Mouse (Mus musculus) gastrocnemius, postnatal 14 days (tissue): ENCODE data around the gene Senp5. TPM values are rescaled to one million over a fixed set of nuclear protein-coding genes. Genes with fewer than 3 reads are reported as not detected.
"Not testable (repeated sequence)": the region's sequence is repeated elsewhere in the genome, so short reads cannot be mapped to it uniquely, and the experiment has no call there.

ENCODE experiments used
- DNase-seq: peaks from one replicate; pipeline ENCODE4 v3.0.0; 2021; ENCODE audit warnings: mixed read lengths
- intact Hi-C: fragments of 180-260 bp; cut with DNase I; formaldehyde crosslinking; loops from one replicate; pipeline ENCODE4 v1.15.1; 2025; ENCODE audit warnings: low total_unique reads
- long read RNA-seq, 2 experiments: library from polyadenylated mRNA; stranded (forward); transcript quantifications; one replicate each; pipeline ENCODE4 v2.0.0; 2021
- total RNA-seq, 2 experiments: library from RNA; stranded (reverse); gene quantifications; 2 replicates each; pipeline ENCODE4 v1.2.3; 2021

The Senp5 gene
- 10 to 100 TPM; 11.0 to 11.3 TPM for total RNA-seq
- long read RNA-seq, experiment 1, partial matches to known transcripts, result 0 of 6 reads
- long read RNA-seq, experiment 1, other reads (novel, unspliced or antisense), result 6 of 6 reads
- long read RNA-seq, experiment 2, partial matches to known transcripts, result 1 of 1 reads
- long read RNA-seq, experiment 2, other reads (novel, unspliced or antisense), result 0 of 1 reads

GRCm38 (mm10) chr16:32002509-32003477 is at the start of gene Senp5:
Gene Senp5 (minus strand): TSS chr16:32003287.
- intact Hi-C loops, result no loop called here
- DNase-seq, result peak; percentile 92

- intact Hi-C loops, result no loop called here
- no peak for DNase-seq
Observed at GRCm38 (mm10) chr16:32042367-32042766, 39.3 kb upstream of the Senp5 start.

DNA sequence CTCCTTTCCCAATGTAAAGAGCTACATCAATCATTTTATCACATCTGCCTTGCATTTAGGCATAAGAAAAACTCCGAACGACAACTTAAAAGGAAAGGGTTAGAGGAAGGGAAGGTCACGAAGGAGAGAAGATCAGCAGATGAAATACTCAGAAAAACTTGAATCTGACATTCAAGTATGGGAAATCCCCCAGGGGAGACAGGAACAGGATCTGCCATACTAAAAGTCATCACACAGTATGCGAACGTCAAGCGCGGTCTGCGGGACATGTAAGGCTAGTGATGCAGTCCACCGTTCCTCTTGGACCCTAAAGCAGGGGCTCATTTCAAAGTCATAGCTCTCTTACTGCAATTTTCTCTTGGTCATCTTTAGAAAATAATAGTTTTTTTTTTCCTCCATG is 16.6 kb upstream of the Senp5 start:
- DNase-seq, result no peak
- intact Hi-C loops, result no loop called here

GRCm38 (mm10) chr16:32010330-32010729 is 7.2 kb upstream of the Senp5 start:
- no peak for DNase-seq
- intact Hi-C loops, result no loop called here

GRCm38 (mm10) chr16:32009913-32010312 is 6.8 kb upstream of the Senp5 start:
- intact Hi-C loops, result no loop called here
- DNase-seq, result no peak

- intact Hi-C loops, result no loop called here
- no peak for DNase-seq
Observed at GRCm38 (mm10) chr16:32008529-32009293, 5.6 kb upstream of the Senp5 start.

DNA sequence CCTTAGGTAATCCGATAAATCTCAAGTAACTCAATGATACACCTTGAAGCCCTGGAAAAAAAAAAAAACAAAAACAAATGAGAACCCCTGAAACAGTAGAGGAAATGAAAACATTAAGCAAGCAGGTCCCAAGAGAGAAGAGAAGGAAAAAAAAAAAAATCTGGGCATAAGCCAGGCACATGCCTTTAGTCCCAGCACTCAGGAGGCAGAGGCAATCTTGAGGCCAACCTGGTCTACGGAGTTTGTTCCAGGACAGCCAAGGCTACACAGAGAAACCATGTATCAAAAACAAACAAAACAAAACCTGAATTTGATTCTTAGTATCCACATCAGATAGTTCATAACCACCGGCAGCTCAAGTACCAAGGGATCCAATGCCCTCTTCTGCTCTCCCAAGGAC is 1.6 kb upstream of the Senp5 start:
- DNase-seq, result no peak
- intact Hi-C loops, result no loop called here

DNA sequence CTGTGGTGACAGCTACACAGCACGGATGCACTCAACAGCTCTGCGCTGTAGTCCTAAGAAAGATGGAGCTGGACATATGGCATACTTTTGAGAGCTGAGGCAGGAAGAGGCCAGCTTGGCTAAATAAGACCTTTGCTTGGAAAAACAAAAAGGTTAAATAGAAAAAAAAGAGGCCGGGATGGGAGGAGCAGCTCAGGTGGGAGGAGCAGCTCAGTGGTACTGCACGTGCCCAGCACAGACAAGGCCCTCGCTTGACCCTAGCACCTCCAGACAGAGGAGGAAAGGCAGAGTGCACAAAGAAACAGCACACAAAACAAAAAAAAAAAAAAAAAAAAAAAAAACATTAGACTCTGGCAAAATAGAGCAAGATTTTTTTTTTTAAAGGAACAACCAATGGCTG is 6.7 kb downstream of the Senp5 start:
- no peak for DNase-seq
- intact Hi-C loops, result loop anchor here (5.0 kb wide), 1 partner anchor 49 kb away; the partner anchor contains the start of genes 0610012G03Rik and Ncbp2

GRCm38 (mm10) chr16:31993946-31994345 is 9.1 kb downstream of the Senp5 start:
- intact Hi-C loops, result no loop called here
- DNase-seq, result no peak

- DNase-seq, result no peak
- intact Hi-C loops, result no loop called here
Observed at GRCm38 (mm10) chr16:31993195-31993594, 9.9 kb downstream of the Senp5 start.

DNA sequence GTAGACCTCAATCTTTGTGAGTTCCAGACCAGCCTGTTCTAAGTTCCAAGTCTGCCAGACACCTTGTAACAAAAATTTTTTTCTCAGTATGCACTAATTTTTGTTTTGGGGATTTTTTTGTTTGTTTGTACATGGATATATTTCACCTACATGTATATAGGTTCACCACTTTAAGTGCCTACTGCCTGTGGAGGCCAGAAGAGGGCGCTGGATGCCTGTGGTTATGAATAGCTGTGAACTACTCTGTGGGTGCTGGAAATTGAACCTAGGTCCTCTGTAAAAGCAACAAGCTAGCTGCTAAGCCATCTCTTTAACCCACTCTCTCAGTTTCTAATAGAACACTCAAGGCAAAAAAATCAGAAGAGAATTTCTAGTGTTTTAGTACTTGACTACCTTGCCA is 11.0 kb downstream of the Senp5 start:
- DNase-seq, result no peak
- intact Hi-C loops, result no loop called here

GRCm38 (mm10) chr16:31980946-31981345 is 22.1 kb downstream of the Senp5 start:
- DNase-seq, result no peak
- intact Hi-C loops, result no loop called here

GRCm38 (mm10) chr16:31979501-31979900 is 23.6 kb downstream of the Senp5 start:
- intact Hi-C loops, result no loop called here
- DNase-seq, result no peak

- no peak for DNase-seq
Observed at GRCm38 (mm10) chr16:31975258-31975657, 27.8 kb downstream of the Senp5 start.

GRCm38 (mm10) chr16:31963224-31963623 is 39.9 kb downstream of the Senp5 start:
- DNase-seq, result no peak
- intact Hi-C loops, result no loop called here

More at GRCm38 (mm10) chr16:31975258-31975657, 27.8 kb downstream of the Senp5 start:
- intact Hi-C loops, result no loop called here

DNA sequence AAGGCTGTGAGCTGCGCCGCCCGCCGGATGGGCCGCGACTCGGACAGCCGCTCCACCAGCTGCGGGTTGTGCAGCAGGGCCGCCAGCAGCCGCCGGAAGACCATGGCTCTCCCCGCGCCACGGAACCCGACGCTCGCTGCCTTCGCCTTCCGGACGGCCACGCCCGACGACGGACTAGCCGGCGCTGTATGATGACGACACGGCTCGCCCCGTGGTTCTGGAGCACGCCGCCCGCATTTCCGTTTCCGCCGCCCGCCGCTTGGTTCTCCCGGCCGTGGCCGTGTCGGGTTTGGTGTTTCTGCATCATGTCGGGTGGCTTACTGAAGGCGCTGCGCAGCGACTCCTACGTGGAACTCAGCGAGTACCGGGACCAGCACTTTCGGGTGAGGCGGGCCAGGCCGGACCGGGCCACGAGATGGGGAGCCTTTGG is 54.7 kb downstream of the Senp5 start, which contains the start of the genes 0610012G03Rik and Ncbp2:
0610012G03Rik (minus strand) TSS at position 150 of the 430 bp plus-strand sequence.
Ncbp2 (plus strand) TSS at position 169 of the 430 bp plus-strand sequence.
- DNase-seq, result peak; percentile 97
- intact Hi-C loops, result loop anchor here (5.0 kb wide), 1 partner anchor 49 kb away; no protein-coding TSS in a partner anchor

GRCm38 (mm10) chr16:31947901-31948316 is 55.2 kb downstream of the Senp5 start:
- DNase-seq, result no peak
- intact Hi-C loops, result loop anchor here (5.0 kb wide), 1 partner anchor 49 kb away; no protein-coding TSS in a partner anchor

DNA sequence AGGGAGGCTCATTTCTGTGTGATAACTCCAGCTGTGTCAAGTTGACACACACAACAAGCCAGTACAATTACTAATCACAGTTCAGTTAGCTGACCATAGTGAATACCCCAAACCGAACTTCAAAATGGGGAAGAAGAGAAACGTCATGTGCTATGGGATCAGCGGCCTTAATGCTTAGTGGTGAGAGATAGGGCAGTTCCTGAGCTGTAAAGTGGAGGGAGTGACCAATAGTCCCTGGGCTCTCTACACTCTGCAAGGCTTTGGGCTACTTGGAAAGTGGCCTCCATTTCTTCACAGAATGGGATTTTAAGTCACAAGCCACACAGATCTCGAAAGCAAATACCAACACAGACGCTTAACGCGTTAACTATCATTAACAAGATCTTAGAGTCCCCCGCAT is 55.8 kb downstream of the Senp5 start:
- intact Hi-C loops, result loop anchor here (5.0 kb wide), 1 partner anchor 50 kb away; no protein-coding TSS in a partner anchor
- DNase-seq, result no peak

GRCm38 (mm10) chr16:31945986-31946385 is 57.1 kb downstream of the Senp5 start:
- DNase-seq, result not testable (repeated sequence)
- intact Hi-C loops, result loop anchor here (5.0 kb wide), 1 partner anchor 51 kb away; no protein-coding TSS in a partner anchor
